Mouse (Mus musculus): ENCODE measurements around the gene Arhgef25. TPM values are rescaled to one million over a fixed set of nuclear protein-coding genes. Genes with fewer than 3 reads are reported as not detected.

The Arhgef25 gene
- polyA plus RNA-seq, 1 experiment from 2014 or later, result 14.3 TPM

Other genes starting within 250 kb of the Arhgef25 start
- gene Ctdsp2, start 211.4 kb downstream of the Arhgef25 start, polyA plus RNA-seq (2016; fragmentation: Nextera tagmentation; extraction: Ambion mirVana), result 22.2 and 24.0 TPM in 2 replicates
- 0.18 and 0.19 TPM in 2 replicates for gene Avil, start 189.4 kb downstream of the Arhgef25 start, polyA plus RNA-seq (2016; fragmentation: Nextera tagmentation; extraction: Ambion mirVana)
- gene Tsfm, start 159.2 kb downstream of the Arhgef25 start, polyA plus RNA-seq (2016; fragmentation: Nextera tagmentation; extraction: Ambion mirVana), result 72.3 and 75.5 TPM in 2 replicates
- 33.6 and 35.6 TPM in 2 replicates for gene Mettl1, start 148.7 kb downstream of the Arhgef25 start, polyA plus RNA-seq (2016; fragmentation: Nextera tagmentation; extraction: Ambion mirVana)
- 0.13 and 0.29 TPM in 2 replicates for gene Eef1akmt3, start 148.6 kb downstream of the Arhgef25 start, polyA plus RNA-seq (2016; fragmentation: Nextera tagmentation; extraction: Ambion mirVana)
- 0.05 and 0.10 TPM in 2 replicates for gene Cyp27b1, start 141.8 kb downstream of the Arhgef25 start, polyA plus RNA-seq (2016; fragmentation: Nextera tagmentation; extraction: Ambion mirVana)
- gene March9, start 129.9 kb downstream of the Arhgef25 start, polyA plus RNA-seq (2016; fragmentation: Nextera tagmentation; extraction: Ambion mirVana), result 0.06 and 0.20 TPM in 2 replicates
- gene Cdk4, start 126.5 kb downstream of the Arhgef25 start, polyA plus RNA-seq (2016; fragmentation: Nextera tagmentation; extraction: Ambion mirVana), result 766 and 777 TPM in 2 replicates
- gene Tspan31, start 119.8 kb downstream of the Arhgef25 start, polyA plus RNA-seq (2016; fragmentation: Nextera tagmentation; extraction: Ambion mirVana), result 75.2 and 81.9 TPM in 2 replicates
- gene Agap2, start 114.8 kb downstream of the Arhgef25 start, polyA plus RNA-seq (2016; fragmentation: Nextera tagmentation; extraction: Ambion mirVana), result 0.92 and 1.6 TPM in 2 replicates
- 49.5 and 51.4 TPM in 2 replicates for gene Os9, start 69.0 kb downstream of the Arhgef25 start, polyA plus RNA-seq (2016; fragmentation: Nextera tagmentation; extraction: Ambion mirVana)
- gene B4galnt1, start 24.9 kb downstream of the Arhgef25 start, polyA plus RNA-seq (2016; fragmentation: Nextera tagmentation; extraction: Ambion mirVana), result 12.6 TPM in 2 replicates
- gene Slc26a10, start 9.4 kb downstream of the Arhgef25 start, polyA plus RNA-seq (2016; fragmentation: Nextera tagmentation; extraction: Ambion mirVana), result 3.0 and 3.6 TPM in 2 replicates
- 33.2 and 36.9 TPM in 2 replicates for gene Dtx3, start 5.6 kb upstream of the Arhgef25 start, polyA plus RNA-seq (2016; fragmentation: Nextera tagmentation; extraction: Ambion mirVana)
- 44.7 and 50.0 TPM in 2 replicates for gene Pip4k2c, start 21.5 kb upstream of the Arhgef25 start, polyA plus RNA-seq (2016; fragmentation: Nextera tagmentation; extraction: Ambion mirVana)
- 0.08 and 0.12 TPM in 2 replicates for gene Kif5a, start 73.3 kb upstream of the Arhgef25 start, polyA plus RNA-seq (2016; fragmentation: Nextera tagmentation; extraction: Ambion mirVana)
- gene Dctn2, start 76.3 kb upstream of the Arhgef25 start, polyA plus RNA-seq (2016; fragmentation: Nextera tagmentation; extraction: Ambion mirVana), result 95.5 and 96.1 TPM in 2 replicates
- 8.5 and 9.8 TPM in 2 replicates for gene Mbd6, start 98.9 kb upstream of the Arhgef25 start, polyA plus RNA-seq (2016; fragmentation: Nextera tagmentation; extraction: Ambion mirVana)
- gene Mars, start 121.7 kb upstream of the Arhgef25 start, polyA plus RNA-seq (2016; fragmentation: Nextera tagmentation; extraction: Ambion mirVana), result 192 and 193 TPM in 2 replicates
- 15.9 and 16.9 TPM in 2 replicates for gene Arhgap9, start 131.9 kb upstream of the Arhgef25 start, polyA plus RNA-seq (2016; fragmentation: Nextera tagmentation; extraction: Ambion mirVana)
- 0.94 and 1.1 TPM in 2 replicates for gene Gli1, start 151.9 kb upstream of the Arhgef25 start, polyA plus RNA-seq (2016; fragmentation: Nextera tagmentation; extraction: Ambion mirVana)
- 0.10 and 0.16 TPM in 2 replicates for gene Inhbe, start 164.3 kb upstream of the Arhgef25 start, polyA plus RNA-seq (2016; fragmentation: Nextera tagmentation; extraction: Ambion mirVana)
- gene Inhbc, start 180.3 kb upstream of the Arhgef25 start, polyA plus RNA-seq (2016; fragmentation: Nextera tagmentation; extraction: Ambion mirVana), result 1.1 and 1.5 TPM in 2 replicates
- gene R3hdm2, start 190.2 kb upstream of the Arhgef25 start, polyA plus RNA-seq (2016; fragmentation: Nextera tagmentation; extraction: Ambion mirVana), result 16.7 and 19.0 TPM in 2 replicates